Mouse (Mus musculus): ENCODE measurements around the gene Cort.
"Not testable (repeated sequence)": the region's sequence is repeated elsewhere in the genome, so short reads cannot be mapped to it uniquely, and the experiment has no call there.

Cort gene

GRCm38 (mm10) chr4:149147528-149147927, 21.0 kb upstream of the Cort start:
- no peak for DNase-seq (ENCODE audit: low spot score)

GRCm38 (mm10) chr4:149145151-149145550, 18.6 kb upstream of the Cort start:
- no peak for DNase-seq (ENCODE audit: low spot score)

- DNase-seq (ENCODE audit: low spot score): peak; percentile 36
These were observed 17.9 kb upstream of the Cort start for GRCm38 (mm10) chr4:149144459-149144858.

- DNase-seq (ENCODE audit: low spot score): no peak
These were observed 17.0 kb upstream of the Cort start for GRCm38 (mm10) chr4:149143594-149143993.

GRCm38 (mm10) chr4:149138515-149138914, 12.0 kb upstream of the Cort start:
- no peak for DNase-seq (ENCODE audit: low spot score)

GRCm38 (mm10) chr4:149136982-149137770, 10.6 kb upstream of the Cort start, which contains the start of gene Cenps:
Gene Cenps (minus strand): TSS chr4:149137629.
- peak; percentile 78 for DNase-seq (ENCODE audit: low spot score)

- no peak for DNase-seq (ENCODE audit: low spot score)
These were observed 9.7 kb upstream of the Cort start for GRCm38 (mm10) chr4:149136116-149136850.

GRCm38 (mm10) chr4:149133395-149133794, 6.8 kb upstream of the Cort start:
- DNase-seq (ENCODE audit: low spot score): no peak

GRCm38 (mm10) chr4:149131789-149132565, 5.4 kb upstream of the Cort start:
- DNase-seq (ENCODE audit: low spot score): peak; percentile 23

- DNase-seq (ENCODE audit: low spot score): no peak
These were observed 4.6 kb upstream of the Cort start for GRCm38 (mm10) chr4:149131021-149131752.

- DNase-seq (ENCODE audit: low spot score): no peak
These were observed 1.9 kb upstream of the Cort start for GRCm38 (mm10) chr4:149128467-149128866.

- DNase-seq (ENCODE audit: low spot score): no peak
These were observed 451 bp downstream of the Cort start for GRCm38 (mm10) chr4:149126115-149126509.

GRCm38 (mm10) chr4:149125341-149126114, 1.0 kb downstream of the Cort start:
- DNase-seq (ENCODE audit: low spot score): no peak

GRCm38 (mm10) chr4:149123432-149123831, 3.1 kb downstream of the Cort start:
- no peak for DNase-seq (ENCODE audit: low spot score)

- DNase-seq (ENCODE audit: low spot score): not testable (repeated sequence)
These were observed 6.5 kb downstream of the Cort start for GRCm38 (mm10) chr4:149119978-149120562.

- DNase-seq (ENCODE audit: low spot score): peak; percentile 83
These were observed 22.5 kb downstream of the Cort start, which contains the start of gene Dffa for GRCm38 (mm10) chr4:149103875-149104561. Gene Dffa (plus strand): TSS chr4:149104146.

GRCm38 (mm10) chr4:149101456-149101855, 25.1 kb downstream of the Cort start:
- no peak for DNase-seq (ENCODE audit: low spot score)

- not testable (repeated sequence) for DNase-seq (ENCODE audit: low spot score)
These were observed 26.1 kb downstream of the Cort start for GRCm38 (mm10) chr4:149100449-149100848.

- DNase-seq (ENCODE audit: low spot score): peak; percentile 78
These were observed 27.1 kb downstream of the Cort start, which contains the start of gene Pex14 for GRCm38 (mm10) chr4:149099369-149100017. Gene Pex14 (minus strand): TSS chr4:149099876.

Data from spleen, adult 12 weeks (tissue).